Mouse (Mus musculus): Measurements from ENCODE around the gene Chadl. TPM values are rescaled to one million over a fixed set of nuclear protein-coding genes. Genes with fewer than 3 reads are reported as not detected.
"Not testable (repeated sequence)": the region's sequence is repeated elsewhere in the genome, so short reads cannot be mapped to it uniquely, and the experiment has no call there.

Chadl gene
- polyA plus RNA-seq, 1 experiment, result 9.0 TPM

GRCm38 (mm10) chr15:81718336-81719138 is 21.4 kb upstream of the Chadl start:
- TF ChIP-seq CTCF (conservative IDR thresholded peaks at IDR 0.05; ENCODE audit: insufficient read depth, insufficient read length, low read depth, low read length), result no peak
- no peak for TF ChIP-seq POLR2A (IDR thresholded peaks at IDR 0.05; ENCODE audit: low read depth, low read length)
- H3K27ac ChIP-seq (ENCODE audit: insufficient read depth, low read depth, low read length), result no peak overlapping the region
- no peak for DNase-seq
- no peaks in the 10 kb centered on the region for H3K4me1 ChIP-seq (ENCODE audit: control insufficient read depth, insufficient read depth, low read length)
- no peaks in the 10 kb centered on the region; the same call in 1 of the 2 replicates for H3K36me3 ChIP-seq (ENCODE audit: control insufficient read depth, insufficient read depth, low read length)
- no peak overlapping the region for H3K4me3 ChIP-seq (ENCODE audit: insufficient read depth, low read depth, low read length)
- 94% methylated on average over 9 of the region's 9 CpGs for WGBS
- no peaks in the 10 kb centered on the region for H3K27me3 ChIP-seq (replicated peaks; ENCODE audit: control insufficient read depth, insufficient read depth, low read length)

GRCm38 (mm10) chr15:81713742-81714141 is 16.7 kb upstream of the Chadl start:
- no peaks in the 10 kb centered on the region for H3K27me3 ChIP-seq (replicated peaks; ENCODE audit: control insufficient read depth, insufficient read depth, low read length)
- 77% methylated on average over 6 of the region's 6 CpGs for WGBS
- TF ChIP-seq CTCF (conservative IDR thresholded peaks at IDR 0.05; ENCODE audit: insufficient read depth, insufficient read length, low read depth, low read length), result no peak
- no peaks in the 10 kb centered on the region; the same call in 1 of the 2 replicates for H3K36me3 ChIP-seq (ENCODE audit: control insufficient read depth, insufficient read depth, low read length)
- no peak overlapping the region for H3K4me3 ChIP-seq (ENCODE audit: insufficient read depth, low read depth, low read length)
- no peak for DNase-seq
- no peaks in the 10 kb centered on the region for H3K4me1 ChIP-seq (ENCODE audit: control insufficient read depth, insufficient read depth, low read length)
- H3K27ac ChIP-seq (ENCODE audit: insufficient read depth, low read depth, low read length), result no peak overlapping the region

GRCm38 (mm10) chr15:81710801-81711200 is 13.7 kb upstream of the Chadl start:
- no peak for TF ChIP-seq CTCF (conservative IDR thresholded peaks at IDR 0.05; ENCODE audit: insufficient read depth, insufficient read length, low read depth, low read length)
- TF ChIP-seq POLR2A (IDR thresholded peaks at IDR 0.05; ENCODE audit: low read depth, low read length), result no peak
- H3K4me3 ChIP-seq (ENCODE audit: insufficient read depth, low read depth, low read length), result no peak overlapping the region
- peak; percentile 28 for DNase-seq
- no peaks in the 10 kb centered on the region for H3K4me1 ChIP-seq (ENCODE audit: control insufficient read depth, insufficient read depth, low read length)
- WGBS, result 63% methylated on average over 4 of the region's 4 CpGs
- H3K27ac ChIP-seq (ENCODE audit: insufficient read depth, low read depth, low read length), result no peak overlapping the region
- H3K36me3 ChIP-seq (ENCODE audit: control insufficient read depth, insufficient read depth, low read length), result no peaks in the 10 kb centered on the region
- H3K27me3 ChIP-seq (replicated peaks; ENCODE audit: control insufficient read depth, insufficient read depth, low read length), result no peaks in the 10 kb centered on the region

DNA sequence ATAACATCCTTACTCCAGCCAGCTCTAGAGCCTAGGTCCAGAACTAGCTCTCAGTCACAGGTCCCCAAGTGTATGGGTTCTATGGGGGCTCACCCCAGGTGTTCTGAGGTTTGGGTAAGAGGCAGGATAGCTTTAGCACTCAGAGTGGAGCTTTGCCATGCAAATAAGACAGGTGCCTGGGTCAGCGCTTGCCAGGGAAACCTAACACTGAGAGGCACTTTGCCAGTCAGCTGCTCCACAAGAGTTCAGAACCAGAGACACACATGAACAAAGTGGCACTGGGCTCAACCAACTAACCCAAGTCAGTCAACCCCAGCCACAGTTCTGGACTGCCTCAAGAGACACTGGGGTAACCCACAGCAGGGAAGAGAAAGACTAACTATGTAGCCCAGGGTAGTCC is 12.6 kb upstream of the Chadl start:
- WGBS, result 100% methylated on average over 1 of the region's 1 CpGs
- TF ChIP-seq POLR2A (IDR thresholded peaks at IDR 0.05; ENCODE audit: low read depth, low read length) (no peak), CTCF (conservative IDR thresholded peaks at IDR 0.05; ENCODE audit: insufficient read depth, insufficient read length, low read depth, low read length) (no peak)
- H3K27ac ChIP-seq (ENCODE audit: insufficient read depth, low read depth, low read length), result no peak overlapping the region
- no peaks in the 10 kb centered on the region for H3K27me3 ChIP-seq (replicated peaks; ENCODE audit: control insufficient read depth, insufficient read depth, low read length)
- H3K4me3 ChIP-seq (ENCODE audit: insufficient read depth, low read depth, low read length), result no peak overlapping the region
- DNase-seq, result no peak
- no peaks in the 10 kb centered on the region for H3K4me1 ChIP-seq (ENCODE audit: control insufficient read depth, insufficient read depth, low read length)
- no peaks in the 10 kb centered on the region for H3K36me3 ChIP-seq (ENCODE audit: control insufficient read depth, insufficient read depth, low read length)

DNA sequence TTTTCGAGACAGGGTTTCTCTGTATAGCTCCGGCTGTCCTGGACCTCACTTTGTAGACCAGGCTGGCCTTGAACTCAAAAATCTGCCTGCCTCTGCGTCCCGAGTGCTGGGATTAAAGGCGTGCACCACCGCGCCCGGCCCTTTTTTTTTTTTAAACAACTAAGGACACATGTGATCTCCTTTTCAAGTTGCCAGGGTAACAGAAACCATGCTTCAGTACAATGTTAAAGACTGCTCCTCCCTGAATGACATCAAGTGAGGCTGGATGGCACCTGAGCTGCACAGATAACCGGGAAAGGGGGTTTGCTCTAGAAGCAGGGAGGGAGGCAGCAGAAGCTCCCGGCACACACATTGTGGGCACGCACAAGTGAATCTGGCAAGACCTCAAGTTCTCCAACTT is 11.9 kb upstream of the Chadl start:
- no peaks in the 10 kb centered on the region for H3K36me3 ChIP-seq (ENCODE audit: control insufficient read depth, insufficient read depth, low read length)
- no peaks in the 10 kb centered on the region for H3K27me3 ChIP-seq (replicated peaks; ENCODE audit: control insufficient read depth, insufficient read depth, low read length)
- 92% methylated on average over 11 of the region's 11 CpGs for WGBS
- no peak for DNase-seq
- no peak for TF ChIP-seq CTCF (conservative IDR thresholded peaks at IDR 0.05; ENCODE audit: insufficient read depth, insufficient read length, low read depth, low read length)
- TF ChIP-seq POLR2A (IDR thresholded peaks at IDR 0.05; ENCODE audit: low read depth, low read length), result no peak
- H3K4me1 ChIP-seq (ENCODE audit: control insufficient read depth, insufficient read depth, low read length), result no peaks in the 10 kb centered on the region
- H3K4me3 ChIP-seq (ENCODE audit: insufficient read depth, low read depth, low read length), result no peak overlapping the region
- H3K27ac ChIP-seq (ENCODE audit: insufficient read depth, low read depth, low read length), result no peak overlapping the region

- Histone ChIP-seq H3K27me3 (replicated peaks; ENCODE audit: control insufficient read depth, insufficient read depth, low read length) (no peaks in the 10 kb centered on the region), H3K36me3 (ENCODE audit: control insufficient read depth, insufficient read depth, low read length) (no peaks in the 10 kb centered on the region), H3K27ac (ENCODE audit: insufficient read depth, low read depth, low read length) (no peak overlapping the region; the same call in 1 of the 2 replicates), H3K4me1 (ENCODE audit: control insufficient read depth, insufficient read depth, low read length) (peaks cover 10% of the 10 kb centered on the region; the same call in 1 of the 2 replicates), H3K4me3 (ENCODE audit: insufficient read depth, low read depth, low read length) (no peak overlapping the region)
- no peak for TF ChIP-seq CTCF (conservative IDR thresholded peaks at IDR 0.05; ENCODE audit: insufficient read depth, insufficient read length, low read depth, low read length)
- no peak for TF ChIP-seq POLR2A (IDR thresholded peaks at IDR 0.05; ENCODE audit: low read depth, low read length)
- WGBS, result 82% methylated on average over 3 of the region's 3 CpGs
- no peak for DNase-seq
Observed at GRCm38 (mm10) chr15:81703094-81703489, 6.0 kb upstream of the Chadl start.

DNA sequence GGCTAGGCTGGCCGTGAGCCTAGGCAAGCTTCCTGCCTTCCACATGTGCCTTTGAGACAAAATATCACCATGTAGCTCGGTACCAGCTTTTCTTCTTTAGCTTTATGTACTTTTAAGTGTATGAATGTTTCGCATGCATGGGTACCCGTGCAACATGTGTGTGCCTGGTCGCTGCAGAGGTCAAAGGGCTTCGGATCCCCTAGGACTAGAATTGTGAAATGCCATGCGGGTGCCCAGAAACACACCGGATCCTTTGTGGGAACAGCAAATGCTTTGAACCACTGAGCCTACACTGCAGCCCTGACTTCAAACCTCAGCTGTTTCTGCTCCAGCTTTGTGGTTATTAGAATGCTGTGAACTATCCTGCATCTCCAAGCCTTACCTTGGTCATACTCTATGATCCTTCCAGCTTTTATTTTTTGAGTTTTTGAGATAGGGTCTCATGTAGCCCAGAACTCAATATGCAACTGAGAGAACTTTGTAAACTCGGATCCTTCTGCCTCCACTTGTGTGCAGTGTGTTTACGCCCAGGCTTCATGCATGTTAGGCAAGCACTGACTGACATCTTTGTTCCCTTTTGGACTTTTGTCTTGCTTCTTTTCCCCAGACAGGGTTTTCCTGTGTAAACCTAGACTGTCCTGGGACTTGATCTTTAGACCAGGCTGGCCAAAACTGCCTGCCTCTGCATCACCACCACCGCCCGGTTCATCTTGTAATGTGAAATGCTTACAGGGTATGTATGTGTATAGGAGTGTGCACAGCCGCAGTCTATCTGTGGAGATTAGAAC is 5.4 kb upstream of the Chadl start:
- Histone ChIP-seq H3K4me1 (ENCODE audit: control insufficient read depth, insufficient read depth, low read length) (peaks cover 10% of the 10 kb centered on the region; the same call in 1 of the 2 replicates), H3K4me3 (ENCODE audit: insufficient read depth, low read depth, low read length) (no peak overlapping the region), H3K27me3 (replicated peaks; ENCODE audit: control insufficient read depth, insufficient read depth, low read length) (no peaks in the 10 kb centered on the region), H3K27ac (ENCODE audit: insufficient read depth, low read depth, low read length) (no peak overlapping the region; the same call in 1 of the 2 replicates), H3K36me3 (ENCODE audit: control insufficient read depth, insufficient read depth, low read length) (no peaks in the 10 kb centered on the region)
- WGBS, result 72% methylated on average over 13 of the region's 13 CpGs
- DNase-seq, result peak; percentile 27
- no peak for TF ChIP-seq POLR2A (IDR thresholded peaks at IDR 0.05; ENCODE audit: low read depth, low read length)
- no peak for TF ChIP-seq CTCF (conservative IDR thresholded peaks at IDR 0.05; ENCODE audit: insufficient read depth, insufficient read length, low read depth, low read length)

DNA sequence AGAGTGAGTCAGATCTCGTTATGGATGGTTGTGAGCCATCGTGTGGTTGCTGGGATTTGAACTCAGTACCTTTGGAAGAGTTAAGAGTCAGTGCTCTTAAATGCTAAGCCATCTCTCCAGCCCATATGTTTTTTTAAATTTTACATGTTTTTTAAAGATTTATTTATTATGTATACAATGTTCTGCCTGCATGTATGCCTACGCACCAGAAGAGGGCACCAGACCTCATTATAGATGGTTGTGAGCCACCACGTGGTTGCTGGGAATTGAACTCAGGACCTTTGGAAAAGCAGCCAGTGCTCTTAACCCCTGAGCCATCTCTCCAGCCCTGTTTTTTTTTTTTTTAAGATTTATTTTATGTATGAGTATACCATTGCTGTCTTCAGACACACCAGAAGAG is 4.3 kb upstream of the Chadl start:
- 78% methylated on average over 4 of the region's 4 CpGs for WGBS
- H3K4me1 ChIP-seq (ENCODE audit: control insufficient read depth, insufficient read depth, low read length), result peaks cover 10% of the 10 kb centered on the region; the same call in 1 of the 2 replicates

More for the DNA sequence above, 4.3 kb upstream of the Chadl start:
- not testable (repeated sequence) for H3K4me3 ChIP-seq (ENCODE audit: insufficient read depth, low read depth, low read length); DNase-seq; H3K27ac ChIP-seq (ENCODE audit: insufficient read depth, low read depth, low read length); H3K27me3 ChIP-seq (replicated peaks; ENCODE audit: control insufficient read depth, insufficient read depth, low read length); H3K36me3 ChIP-seq (ENCODE audit: control insufficient read depth, insufficient read depth, low read length)
